Mouse (Mus musculus): ENCODE data around the gene Ankrd13c. TPM values are rescaled to one million over a fixed set of nuclear protein-coding genes. Genes with fewer than 3 reads are reported as not detected.

Ankrd13c gene
- polyA plus RNA-seq, 1 experiment from 2014 or later = 19.3 TPM

DNA sequence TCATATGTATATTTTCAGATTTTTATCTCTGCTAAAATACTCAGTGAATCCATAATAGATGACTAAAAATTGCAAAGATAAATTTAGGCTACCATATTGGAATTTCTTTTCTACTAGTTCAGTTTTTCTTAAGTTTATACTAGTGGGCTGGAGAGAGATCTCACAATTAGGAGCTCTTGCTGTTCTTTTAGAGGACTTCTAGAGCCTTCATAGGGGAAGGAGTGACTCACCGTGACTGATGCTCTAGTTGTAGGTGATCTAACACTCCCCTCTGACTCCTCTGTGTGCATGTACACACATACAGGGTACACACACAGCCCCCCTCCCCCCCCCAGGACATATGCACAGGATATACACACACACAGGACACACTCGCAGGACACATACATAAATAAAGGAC is 24.1 kb downstream of the Ankrd13c start:
- WGBS = 89% methylated on average over 2 of the region's 2 CpGs

GRCm38 (mm10) chr3:157973236-157973635 is 26.2 kb downstream of the Ankrd13c start:
- Histone ChIP-seq H3K36me3 (peaks cover 21% of the 10 kb centered on the region), H3K9me3 (0 out of 2 replicates have a peak, but pooled peaks cover 2% of the 10 kb centered on the region), H3K27me3 (ENCODE audit: insufficient read depth, poor library complexity, severe bottlenecking) (no peaks in the 10 kb centered on the region), H3K4me1 (replicated peaks) (no peaks in the 10 kb centered on the region), H3K4me3 (no peak overlapping the region), H3K27ac (no peak overlapping the region)
- no peak for DNase-seq (ENCODE audit: low spot score)
- 94% methylated on average over 2 of the region's 2 CpGs for WGBS

More for the DNA sequence above, 24.1 kb downstream of the Ankrd13c start:
- 0 out of 2 replicates have a peak, but pooled peaks cover 2% of the 10 kb centered on the region for H3K9me3 ChIP-seq
- H3K36me3 ChIP-seq = peaks cover 17% of the 10 kb centered on the region
- no peak overlapping the region for H3K4me3 ChIP-seq
- H3K4me1 ChIP-seq (replicated peaks) = no peaks in the 10 kb centered on the region
- no peaks in the 10 kb centered on the region for H3K27me3 ChIP-seq (ENCODE audit: insufficient read depth, poor library complexity, severe bottlenecking)
- no peak for DNase-seq (ENCODE audit: low spot score)
- no peak overlapping the region for H3K27ac ChIP-seq

GRCm38 (mm10) chr3:157979619-157980018 is 32.6 kb downstream of the Ankrd13c start:
- no peak overlapping the region for H3K4me3 ChIP-seq
- H3K27me3 ChIP-seq (ENCODE audit: insufficient read depth, poor library complexity, severe bottlenecking) = no peaks in the 10 kb centered on the region
- DNase-seq (ENCODE audit: low spot score) = no peak
- no peaks in the 10 kb centered on the region for H3K4me1 ChIP-seq (replicated peaks)
- no peaks in the 10 kb centered on the region for H3K9me3 ChIP-seq
- H3K36me3 ChIP-seq = 0 out of 2 replicates have a peak, but pooled peaks cover 16% of the 10 kb centered on the region
- H3K27ac ChIP-seq = no peak overlapping the region

DNA sequence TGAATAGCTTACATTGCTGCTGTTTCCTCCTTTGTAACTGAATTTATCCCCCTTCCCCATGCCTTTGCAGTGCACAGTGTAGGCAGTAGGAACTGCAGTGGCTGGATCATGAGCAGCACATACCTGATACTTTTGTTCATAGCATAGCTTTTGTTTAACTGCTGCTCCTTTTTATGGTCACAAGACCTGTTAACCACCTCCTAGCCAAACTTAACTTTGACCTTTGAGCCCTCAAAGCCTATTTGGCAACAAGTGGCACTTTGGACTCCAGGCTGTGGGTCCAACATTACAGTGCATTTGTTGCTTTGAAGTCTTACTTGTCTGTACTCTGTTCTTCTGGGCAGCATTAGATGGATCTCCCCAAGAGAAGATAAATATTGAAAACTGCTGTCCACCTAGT is 46.3 kb downstream of the Ankrd13c start:
- H3K27ac ChIP-seq = no peak overlapping the region
- H3K4me3 ChIP-seq = no peak overlapping the region
- H3K4me1 ChIP-seq (replicated peaks) = no peaks in the 10 kb centered on the region
- peaks cover 63% of the 10 kb centered on the region for H3K36me3 ChIP-seq
- no peak for DNase-seq (ENCODE audit: low spot score)
- no peaks in the 10 kb centered on the region for H3K27me3 ChIP-seq (ENCODE audit: insufficient read depth, poor library complexity, severe bottlenecking)
- no peaks in the 10 kb centered on the region for H3K9me3 ChIP-seq

- Histone ChIP-seq H3K27me3 (ENCODE audit: insufficient read depth, poor library complexity, severe bottlenecking) (no peaks in the 10 kb centered on the region), H3K27ac (no peak overlapping the region), H3K9me3 (no peaks in the 10 kb centered on the region), H3K36me3 (peaks cover 51% of the 10 kb centered on the region), H3K4me1 (replicated peaks) (no peaks in the 10 kb centered on the region), H3K4me3 (no peak overlapping the region)
- no peak for DNase-seq (ENCODE audit: low spot score)
- WGBS = 94% methylated on average over 2 of the region's 2 CpGs
Observed at GRCm38 (mm10) chr3:157995726-157996125, 48.7 kb downstream of the Ankrd13c start.

GRCm38 (mm10) chr3:157998742-157999369 is 51.8 kb downstream of the Ankrd13c start:
- H3K4me3 ChIP-seq = no peak overlapping the region
- WGBS = 89% methylated on average over 1 of the region's 1 CpGs
- H3K27me3 ChIP-seq (ENCODE audit: insufficient read depth, poor library complexity, severe bottlenecking) = no peaks in the 10 kb centered on the region
- H3K9me3 ChIP-seq = no peaks in the 10 kb centered on the region
- H3K4me1 ChIP-seq (replicated peaks) = no peaks in the 10 kb centered on the region
- DNase-seq (ENCODE audit: low spot score) = no peak
- H3K27ac ChIP-seq = no peak overlapping the region
- peaks cover 64% of the 10 kb centered on the region for H3K36me3 ChIP-seq

- Histone ChIP-seq H3K4me1 (replicated peaks) (no peaks in the 10 kb centered on the region), H3K27me3 (ENCODE audit: insufficient read depth, poor library complexity, severe bottlenecking) (no peaks in the 10 kb centered on the region), H3K27ac (no peak overlapping the region), H3K9me3 (no peaks in the 10 kb centered on the region), H3K36me3 (peaks cover 66% of the 10 kb centered on the region), H3K4me3 (no peak overlapping the region)
- WGBS = 81% methylated on average over 1 of the region's 1 CpGs
- DNase-seq (ENCODE audit: low spot score) = no peak
Observed at GRCm38 (mm10) chr3:158008647-158009046, 61.6 kb downstream of the Ankrd13c start.

DNA sequence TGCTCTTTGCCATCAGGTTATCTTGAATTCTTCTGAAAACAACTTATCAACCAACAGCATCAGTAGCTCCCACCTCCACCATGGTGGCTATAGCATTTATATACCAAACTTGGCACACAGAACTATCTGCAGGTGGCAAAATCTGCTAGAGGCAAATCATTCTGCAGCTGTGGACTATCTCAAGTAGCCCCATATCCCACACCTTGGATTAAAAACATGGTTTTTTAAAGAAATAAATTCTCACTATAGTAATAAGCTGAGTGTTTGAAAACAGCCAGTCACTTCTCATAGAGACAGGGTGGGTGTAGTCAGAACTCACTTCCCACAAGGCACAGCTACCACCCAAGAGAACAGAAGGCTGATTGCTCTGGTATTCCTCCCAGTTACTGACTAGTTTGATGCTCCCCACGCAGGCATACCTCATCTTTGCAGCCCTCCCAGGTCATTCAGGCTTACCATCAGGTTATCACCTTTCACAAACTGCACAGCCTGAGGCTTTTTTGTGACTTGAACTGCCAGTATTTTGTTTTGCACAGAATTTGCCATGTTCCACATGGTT is 62.8 kb downstream of the Ankrd13c start:
- WGBS = 33% methylated on average over 1 of the region's 1 CpGs
- peaks cover 66% of the 10 kb centered on the region for H3K36me3 ChIP-seq

DNA sequence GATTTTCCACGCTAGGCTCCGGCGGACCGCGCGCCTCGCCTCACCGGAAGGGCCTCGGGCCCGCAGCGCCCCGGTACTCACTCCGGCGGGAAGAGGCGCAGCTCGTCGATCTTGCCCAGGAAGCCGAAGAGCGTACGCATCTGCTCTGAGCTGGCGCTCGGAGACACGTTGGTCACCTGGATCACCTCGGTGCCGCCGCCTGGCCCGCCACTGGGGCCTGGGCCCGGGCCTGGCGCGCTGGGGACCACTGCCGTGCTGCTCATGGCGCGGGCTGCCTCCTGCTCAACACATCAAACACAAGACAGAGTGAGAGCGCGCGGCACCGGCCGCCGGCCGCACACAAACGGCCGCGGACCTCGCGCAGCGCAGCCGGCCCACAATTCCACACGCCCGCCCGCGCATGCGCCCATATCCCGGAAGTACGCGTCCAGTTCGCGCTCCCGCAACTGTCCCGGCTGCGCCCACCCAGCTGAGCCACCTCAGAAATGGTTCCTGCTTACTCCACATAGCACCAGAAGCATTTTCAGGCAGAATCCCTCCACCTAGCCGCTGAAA is 84.4 kb downstream of the Ankrd13c start:
- peak overlapping the region; percentile 81 for H3K4me3 ChIP-seq
- WGBS = under 1% methylated on average over 61 of the region's 61 CpGs
- H3K36me3 ChIP-seq = peaks cover 22% of the 10 kb centered on the region
- H3K4me1 ChIP-seq (replicated peaks) = peaks cover 24% of the 10 kb centered on the region
- H3K9me3 ChIP-seq = no peaks in the 10 kb centered on the region
- peak; percentile 92 for DNase-seq (ENCODE audit: low spot score)
- peak overlapping the region; percentile 97 for H3K27ac ChIP-seq
- no peaks in the 10 kb centered on the region for H3K27me3 ChIP-seq (ENCODE audit: insufficient read depth, poor library complexity, severe bottlenecking)

More for the DNA sequence above, 62.8 kb downstream of the Ankrd13c start:
- H3K4me3 ChIP-seq = no peak overlapping the region
- H3K27ac ChIP-seq = no peak overlapping the region
- H3K27me3 ChIP-seq (ENCODE audit: insufficient read depth, poor library complexity, severe bottlenecking) = no peaks in the 10 kb centered on the region
- H3K9me3 ChIP-seq = no peaks in the 10 kb centered on the region
- no peak for DNase-seq (ENCODE audit: low spot score)
- H3K4me1 ChIP-seq (replicated peaks) = no peaks in the 10 kb centered on the region

GRCm38 (mm10) chr3:158032106-158032505 is 85.1 kb downstream of the Ankrd13c start:
- 11% methylated on average over 4 of the region's 4 CpGs for WGBS
- H3K4me3 ChIP-seq = peak overlapping the region; percentile 81

DNA sequence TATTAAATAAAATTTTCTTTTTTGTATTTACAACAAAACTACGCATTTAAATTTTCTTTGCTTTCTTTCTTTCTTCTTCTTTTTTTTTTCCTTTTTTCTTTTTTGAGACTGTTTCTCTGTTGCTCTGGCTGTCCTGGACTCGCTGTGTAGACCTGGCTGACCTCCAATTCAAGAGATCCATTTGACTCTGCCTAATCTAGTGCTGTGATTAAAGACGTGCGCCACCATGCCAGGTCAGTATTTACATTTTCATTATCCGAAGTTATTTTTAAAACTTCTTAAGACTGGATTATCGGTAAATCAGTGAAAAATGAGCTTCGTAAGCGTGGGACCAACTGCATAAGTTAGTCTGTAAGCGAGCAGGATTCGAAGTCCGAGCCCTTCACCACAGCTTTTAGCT is 88.8 kb downstream of the Ankrd13c start:
- H3K27me3 ChIP-seq (ENCODE audit: insufficient read depth, poor library complexity, severe bottlenecking) = no peaks in the 10 kb centered on the region
- peak overlapping the region; percentile 78 for H3K4me3 ChIP-seq
- no peak for DNase-seq (ENCODE audit: low spot score)
- peak overlapping the region; percentile 95 for H3K27ac ChIP-seq
- no peaks in the 10 kb centered on the region for H3K36me3 ChIP-seq
- peaks cover 30% of the 10 kb centered on the region for H3K4me1 ChIP-seq (replicated peaks)
- H3K9me3 ChIP-seq = no peaks in the 10 kb centered on the region
- WGBS = 2% methylated on average over 11 of the region's 11 CpGs

More at GRCm38 (mm10) chr3:158032106-158032505, 85.1 kb downstream of the Ankrd13c start:
- Histone ChIP-seq H3K9me3 (no peaks in the 10 kb centered on the region), H3K27ac (peak overlapping the region; percentile 97), H3K27me3 (ENCODE audit: insufficient read depth, poor library complexity, severe bottlenecking) (no peaks in the 10 kb centered on the region), H3K4me1 (replicated peaks) (peaks cover 25% of the 10 kb centered on the region), H3K36me3 (peaks cover 16% of the 10 kb centered on the region)
- DNase-seq (ENCODE audit: low spot score) = no peak

GRCm38 (mm10) chr3:158036329-158036988 is 89.4 kb downstream of the Ankrd13c start, which contains the start of the genes Srsf11 and Lrrc40:
Srsf11 (minus strand) TSS chr3:158036639.
Lrrc40 (plus strand) TSS chr3:158036662.
- peak within 1 kb of the TSS; percentile 95 for H3K27ac ChIP-seq
- peaks cover 30% of the 10 kb centered on the region for H3K4me1 ChIP-seq (replicated peaks)
- H3K27me3 ChIP-seq (ENCODE audit: insufficient read depth, poor library complexity, severe bottlenecking) = no peaks in the 10 kb centered on the region
- H3K4me3 ChIP-seq = peak within 1 kb of the TSS; percentile 78
- DNase-seq (ENCODE audit: low spot score) = peak; percentile 95
- H3K9me3 ChIP-seq = no peaks in the 10 kb centered on the region
- WGBS = under 1% methylated on average over 55 of the region's 55 CpGs
- H3K36me3 ChIP-seq = no peaks in the 10 kb centered on the region

GRCm38 (mm10) chr3:158038106-158038505 is 91.1 kb downstream of the Ankrd13c start:
- Histone ChIP-seq H3K4me3 (no peak overlapping the region), H3K36me3 (no peaks in the 10 kb centered on the region), H3K9me3 (no peaks in the 10 kb centered on the region), H3K27me3 (ENCODE audit: insufficient read depth, poor library complexity, severe bottlenecking) (no peaks in the 10 kb centered on the region), H3K4me1 (replicated peaks) (peaks cover 21% of the 10 kb centered on the region), H3K27ac (no peak overlapping the region)
- DNase-seq (ENCODE audit: low spot score) = no peak
- WGBS = 86% methylated on average over 3 of the region's 3 CpGs
